Mouse (Mus musculus): ENCODE measurements at regions not wholly inside any gene's neighbourhood (a gene's known extent, or its start where the extent isn't known, plus 50 kb on each side); places are given as distances from the start of the nearest gene placed in this dataset.

DNA sequence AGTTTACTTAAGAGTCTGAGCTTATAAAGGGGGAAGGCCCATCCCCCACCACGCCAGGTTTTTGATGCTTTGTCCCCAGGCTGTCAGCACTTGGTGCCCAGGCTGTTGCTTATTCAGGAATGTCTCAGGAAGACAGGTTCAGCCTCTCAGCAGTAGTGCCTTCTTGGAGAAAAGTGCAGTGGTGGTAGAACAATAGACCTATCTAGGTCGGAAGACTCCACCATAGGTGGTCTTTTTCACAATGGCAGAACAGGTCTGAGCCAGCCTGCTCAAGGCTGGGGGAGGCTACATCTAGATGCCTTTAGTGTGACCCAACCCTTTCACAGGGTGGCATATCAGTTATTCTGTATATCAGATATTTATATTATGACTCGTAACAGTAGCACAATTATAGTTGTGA lies 171.9 kb upstream of the Pum3 start:
- TF ChIP-seq POLR2A (IDR thresholded peaks at IDR 0.05; ENCODE audit: insufficient read depth, low read depth, low read length) (no peak), EP300 (IDR thresholded peaks at IDR 0.05; ENCODE audit: insufficient read depth, low read depth, low read length) (no peak), CTCF (IDR thresholded peaks at IDR 0.05) (no peak)

All from heart, adult 2 months (tissue).